Mouse (Mus musculus) neural tube, embryonic 13.5 days (tissue): ENCODE measurements around the gene Atp5l. TPM values are rescaled to one million over a fixed set of nuclear protein-coding genes. Genes with fewer than 3 reads are reported as not detected.
"Not testable (repeated sequence)": the region's sequence is repeated elsewhere in the genome, so short reads cannot be mapped to it uniquely, and the experiment has no call there.

Source experiments
- ATAC-seq: fragments of 200-750 bp; cut with Nextera tagmentation; 2 replicates; pipeline ENCODE4 v1.8.0; 2017; ENCODE audit warnings: low read depth, mild to moderate bottlenecking, moderate TSS enrichment, moderate library complexity
- H3K27ac ChIP-seq: fragments of 300-500 bp; sonication (generic); replicated peaks from 2 replicates; pipeline ENCODE4 v1.5.1; 2015; ENCODE audit warnings: moderate library complexity, mild to moderate bottlenecking, inconsistent platforms
- H3K27me3 ChIP-seq: fragments of 300-500 bp; sonication (generic); 2 replicates; pipeline ENCODE4 v1.6.1; 2015; ENCODE audit warnings: mild to moderate bottlenecking, inconsistent platforms
- H3K36me3 ChIP-seq: fragments of 300-500 bp; sonication (generic); 2 replicates; pipeline ENCODE4 v1.6.1; 2015; ENCODE audit warnings: mild to moderate bottlenecking, inconsistent platforms
- H3K4me1 ChIP-seq: fragments of 300-500 bp; sonication (generic); replicated peaks from 2 replicates; pipeline ENCODE4 v1.6.1; 2015; ENCODE audit warnings: inconsistent platforms
- H3K4me2 ChIP-seq: fragments of 300-500 bp; sonication (generic); 2 replicates; pipeline ENCODE4 v1.6.1; 2015; ENCODE audit warnings: inconsistent platforms, mild to moderate bottlenecking, moderate library complexity
- H3K4me3 ChIP-seq: fragments of 300-500 bp; sonication (generic); 2 replicates; pipeline ENCODE4 v1.5.1; 2015; ENCODE audit warnings: mild to moderate bottlenecking, inconsistent platforms
- H3K9ac ChIP-seq: fragments of 300-500 bp; sonication (generic); 2 replicates; pipeline ENCODE4 v1.6.1; 2015; ENCODE audit warnings: moderate library complexity, mild to moderate bottlenecking, inconsistent platforms
- H3K9me3 ChIP-seq: fragments of 300-500 bp; sonication (generic); 2 replicates; pipeline ENCODE4 v1.6.1; 2016; ENCODE audit warnings: inconsistent platforms
- WGBS: fragments of 180-500 bp; shearing (Covaris S2); methylation state at CpG from one replicate; pipeline ENCODE4 v1.1.7; 2015; 5-methylcytosine and 5-hydroxymethylcytosine counted together
- polyA plus RNA-seq: library from polyadenylated mRNA; unstranded; fragments of >200 nt; fragmentation: Nextera tagmentation; extraction: Ambion mirVana; gene quantifications from 2 replicates; pipeline ENCODE4 v1.2.1, GENCODE M21; 2015

Gene Atp5l
- 725 and 838 TPM in 2 replicates for polyA plus RNA-seq

DNA sequence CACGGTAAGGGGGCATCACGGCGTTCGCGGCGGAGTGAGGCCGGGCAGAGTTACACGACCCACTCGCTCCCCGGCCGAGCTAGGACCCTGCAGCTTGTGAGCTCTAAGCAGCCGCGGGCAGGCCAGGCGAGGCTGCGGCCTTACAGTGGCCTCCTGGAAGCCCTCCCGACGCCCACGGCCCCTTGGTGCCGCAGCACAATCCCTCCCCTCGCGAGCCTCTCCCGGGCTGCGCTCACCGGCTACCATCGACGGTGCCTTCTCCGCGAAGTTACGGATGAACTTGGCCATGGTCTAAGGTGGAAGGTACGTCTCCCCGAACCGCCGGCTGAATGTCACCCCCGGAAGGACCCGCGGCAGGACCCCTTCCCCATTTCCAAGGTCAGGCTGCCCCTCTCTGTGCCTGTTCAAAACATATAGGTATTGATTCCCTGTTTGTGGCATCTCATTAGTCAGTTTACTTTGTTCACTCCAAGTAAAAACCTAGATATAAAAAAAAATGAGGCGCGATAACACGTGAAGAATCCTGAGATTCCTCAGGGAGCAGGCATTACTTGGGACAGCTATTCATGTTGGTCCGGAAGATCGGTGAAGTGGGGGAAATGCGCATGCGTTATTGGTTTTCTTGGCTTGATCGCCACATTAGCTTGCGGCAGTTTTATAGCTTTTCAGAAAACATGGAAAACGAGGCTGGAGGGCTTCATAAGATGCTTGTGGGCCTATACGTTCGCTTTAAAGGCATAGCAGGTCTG lies at the start of gene Atp5l:
Gene Atp5l (minus strand): TSS at position 369 of the 749 bp plus-strand sequence.
- Histone ChIP-seq H3K36me3 (0 out of 2 replicates have a peak, but pooled peaks cover under 1% of the 10 kb centered on the region), H3K9ac (peak within 1 kb of the TSS; percentile 92), H3K4me3 (peak within 1 kb of the TSS; percentile 94), H3K9me3 (no peaks in the 10 kb centered on the region), H3K4me1 (peaks cover 23% of the 10 kb centered on the region), H3K27me3 (no peaks in the 10 kb centered on the region), H3K4me2 (peak within 1 kb of the TSS; percentile 82), H3K27ac (peak within 1 kb of the TSS; percentile 94)
- WGBS = under 1% methylated on average over 48 of the region's 48 CpGs
- ATAC-seq = peak; percentile 90

DNA sequence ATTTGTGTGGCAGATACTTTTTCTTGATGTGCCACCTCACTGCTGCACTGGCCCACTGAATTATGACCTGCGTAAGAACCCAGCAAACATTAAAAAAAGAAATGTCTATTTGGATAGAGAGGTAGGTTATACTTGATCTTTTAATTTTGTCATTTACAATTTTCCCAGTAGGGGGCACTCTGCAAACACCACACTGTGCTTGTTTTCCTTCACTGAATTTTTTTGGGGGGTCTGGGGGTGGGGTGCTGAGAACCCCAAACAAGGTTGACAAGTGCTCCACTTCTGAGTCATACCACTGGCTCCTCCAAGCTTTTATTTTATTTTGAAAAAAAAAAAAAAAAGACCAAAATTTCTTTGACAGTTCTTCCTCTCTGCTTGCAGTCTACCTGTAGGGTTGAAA lies 48.9 kb upstream of the Atp5l start:
- ATAC-seq = no peak
- Histone ChIP-seq H3K4me3 (no peak overlapping the region), H3K36me3 (no peaks in the 10 kb centered on the region), H3K4me2 (no peak overlapping the region), H3K27me3 (peaks cover 35% of the 10 kb centered on the region), H3K4me1 (peaks cover 12% of the 10 kb centered on the region), H3K9me3 (no peaks in the 10 kb centered on the region), H3K27ac (no peak overlapping the region), H3K9ac (no peak overlapping the region)
- 85% methylated on average over 1 of the region's 1 CpGs for WGBS

DNA sequence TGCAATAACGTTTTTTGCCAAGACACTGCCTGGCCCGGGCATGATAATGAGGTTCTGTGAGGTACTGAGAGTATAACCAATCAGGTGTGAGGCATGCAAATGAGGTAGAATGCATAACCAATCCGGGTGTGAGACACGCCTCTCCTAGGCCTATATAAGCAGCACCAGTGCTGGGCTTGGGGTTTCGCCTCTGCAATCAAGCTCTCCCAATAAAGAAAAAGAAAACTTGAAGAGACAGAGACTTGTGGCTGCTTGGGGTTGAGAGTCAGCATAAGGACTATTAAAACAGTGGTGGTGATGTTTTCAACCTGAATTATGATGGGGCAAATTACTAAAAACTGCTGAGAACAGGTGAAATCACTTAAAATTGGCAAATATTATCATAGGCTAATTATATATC lies 47.2 kb upstream of the Atp5l start:
- H3K4me3 ChIP-seq, H3K4me2 ChIP-seq, ATAC-seq, H3K36me3 ChIP-seq, H3K27ac ChIP-seq, H3K9me3 ChIP-seq, H3K9ac ChIP-seq: not testable (repeated sequence)
- H3K27me3 ChIP-seq = peaks cover 18% of the 10 kb centered on the region; the same call in 1 of the 2 replicates
- WGBS = 86% methylated on average over 5 of the region's 5 CpGs
- peaks cover 18% of the 10 kb centered on the region for H3K4me1 ChIP-seq

DNA sequence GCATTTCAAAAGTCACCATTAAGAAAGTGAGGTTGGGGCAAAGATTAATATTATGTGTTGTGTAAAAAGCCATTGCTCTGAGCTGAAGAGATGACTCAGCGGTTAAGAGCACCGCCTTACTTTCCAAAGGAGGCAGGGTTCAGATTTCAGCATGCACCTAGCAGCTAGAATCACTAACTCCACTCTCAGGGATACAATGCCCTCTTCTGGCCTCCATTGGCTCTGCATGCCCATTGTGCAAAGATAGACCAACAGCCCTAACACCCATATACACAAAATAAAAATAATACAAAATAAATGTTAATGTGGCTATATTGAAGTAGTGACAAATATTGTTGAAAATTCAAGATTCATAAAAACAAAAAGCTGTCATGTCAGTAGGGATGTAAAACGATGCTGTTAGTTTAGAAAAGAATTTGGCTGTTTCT lies 46.3 kb upstream of the Atp5l start:
- H3K27ac ChIP-seq = no peak overlapping the region
- H3K9me3 ChIP-seq = no peaks in the 10 kb centered on the region
- no peak overlapping the region for H3K9ac ChIP-seq
- H3K27me3 ChIP-seq = peaks cover 12% of the 10 kb centered on the region; the same call in 1 of the 2 replicates
- no peak overlapping the region for H3K4me2 ChIP-seq
- peaks cover 18% of the 10 kb centered on the region for H3K4me1 ChIP-seq
- no peak for ATAC-seq
- peaks cover 7% of the 10 kb centered on the region for H3K36me3 ChIP-seq
- WGBS = 27% methylated on average over 3 of the region's 3 CpGs
- H3K4me3 ChIP-seq = no peak overlapping the region

DNA sequence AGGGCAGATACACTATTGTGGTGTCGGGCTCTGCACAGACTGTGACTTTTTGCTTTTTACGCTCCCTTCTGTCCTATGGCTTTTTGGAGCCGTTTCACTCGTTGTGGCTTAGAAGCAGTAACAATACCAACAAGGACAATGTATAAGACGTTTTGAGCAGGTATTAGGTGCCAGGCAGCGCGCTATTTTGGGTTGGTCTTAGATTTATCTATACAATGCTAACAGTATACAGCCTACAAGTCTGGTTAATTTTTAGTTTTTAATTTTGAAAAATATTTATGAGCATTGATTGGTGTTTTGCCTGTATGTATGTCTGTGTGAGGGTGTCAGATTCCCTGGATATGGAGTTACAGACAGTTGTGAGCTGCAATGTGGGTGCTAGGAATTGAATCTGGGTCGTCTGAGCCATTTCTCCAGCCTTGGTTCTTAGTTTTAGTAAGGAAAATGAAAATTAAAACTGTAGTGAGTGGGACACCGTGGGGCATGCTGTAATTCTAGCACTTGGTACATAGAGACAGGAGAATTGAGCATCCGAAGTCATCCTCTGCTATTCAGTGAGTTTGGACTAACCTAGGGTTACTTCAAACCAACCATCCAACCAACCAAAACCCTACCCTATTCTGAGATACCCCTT lies 45.4 kb upstream of the Atp5l start:
- peak overlapping the region; percentile 95 for H3K4me3 ChIP-seq
- 11% methylated on average over 10 of the region's 10 CpGs for WGBS
- ATAC-seq = peak; percentile 44
- H3K4me2 ChIP-seq = peak overlapping the region; percentile 82
- peak overlapping the region; percentile 68 for H3K27ac ChIP-seq
- H3K4me1 ChIP-seq = peaks cover 18% of the 10 kb centered on the region
- H3K36me3 ChIP-seq = peaks cover 16% of the 10 kb centered on the region
- peak overlapping the region; percentile 65 for H3K9ac ChIP-seq
- peaks cover 7% of the 10 kb centered on the region; the same call in 1 of the 2 replicates for H3K27me3 ChIP-seq
- H3K9me3 ChIP-seq = no peaks in the 10 kb centered on the region

DNA sequence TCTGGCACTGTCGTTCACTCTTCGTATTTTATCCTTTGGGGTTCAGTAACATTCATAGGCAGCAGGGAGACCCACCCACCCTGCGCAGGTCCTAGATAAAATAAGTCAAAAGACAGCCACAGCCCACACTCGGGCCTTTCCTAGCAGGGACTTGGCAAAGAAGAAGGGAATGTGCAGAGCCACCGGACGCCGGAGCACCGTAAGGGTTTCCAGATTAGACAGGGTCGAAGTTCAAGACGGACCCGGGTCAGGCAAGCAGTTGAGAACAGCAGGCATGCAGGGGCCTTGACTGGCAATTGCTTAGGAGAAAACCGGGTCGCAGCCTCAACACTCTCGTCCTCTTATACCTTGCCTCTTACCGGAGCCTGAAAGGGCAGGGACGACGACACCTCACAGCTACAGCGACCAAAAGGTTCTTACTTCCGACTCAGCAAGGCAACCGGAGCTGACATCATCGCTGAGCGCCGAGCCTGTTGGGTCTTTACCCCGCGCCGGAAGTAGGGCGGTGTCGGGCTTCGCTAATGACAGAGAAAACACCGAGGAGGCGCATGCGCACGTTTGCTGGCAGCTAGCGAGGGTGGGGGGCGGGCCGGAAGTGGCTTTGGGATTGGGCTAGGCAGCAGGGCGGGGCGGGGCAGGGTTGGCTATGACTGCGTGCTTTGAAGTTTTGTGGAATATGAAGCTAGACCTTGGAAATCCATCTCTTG lies 44.7 kb upstream of the Atp5l start, which contains the start of gene Ube4a:
Gene Ube4a (minus strand): TSS at position 475 of the 707 bp plus-strand sequence.
- WGBS = under 1% methylated on average over 39 of the region's 39 CpGs

DNA sequence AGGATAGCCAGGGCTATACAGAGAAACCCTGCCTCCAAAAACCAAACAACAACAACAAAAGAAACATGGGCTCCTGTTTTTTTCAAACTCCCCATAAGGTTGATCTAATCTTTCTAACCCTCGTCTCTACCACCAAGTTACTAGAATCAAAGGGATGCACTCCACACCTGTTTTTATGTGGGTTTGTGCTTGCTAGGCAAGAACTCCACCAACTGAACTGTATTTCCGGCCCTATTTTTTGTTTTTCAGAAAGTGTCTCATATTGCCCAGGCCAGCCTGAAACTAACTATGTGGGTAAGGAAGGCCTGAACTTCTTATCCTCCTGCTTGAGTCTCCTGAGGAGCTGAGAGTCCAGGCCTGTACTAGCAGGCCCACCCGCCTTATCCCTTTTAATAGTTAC lies 33.9 kb upstream of the Atp5l start:
- no peaks in the 10 kb centered on the region for H3K9me3 ChIP-seq
- H3K4me1 ChIP-seq = no peaks in the 10 kb centered on the region
- no peak overlapping the region for H3K27ac ChIP-seq
- no peak for ATAC-seq
- no peak overlapping the region for H3K9ac ChIP-seq
- no peaks in the 10 kb centered on the region for H3K27me3 ChIP-seq
- no peak overlapping the region for H3K4me2 ChIP-seq
- H3K36me3 ChIP-seq = peaks cover 92% of the 10 kb centered on the region
- H3K4me3 ChIP-seq = no peak overlapping the region
- WGBS = 93% methylated on average over 3 of the region's 3 CpGs

More for the DNA sequence above, 44.7 kb upstream of the Atp5l start, which contains the start of gene Ube4a:
- H3K4me3 ChIP-seq = peak within 1 kb of the TSS; percentile 95
- H3K36me3 ChIP-seq = peaks cover 21% of the 10 kb centered on the region
- H3K27me3 ChIP-seq = peaks cover 3% of the 10 kb centered on the region; the same call in 1 of the 2 replicates
- H3K4me2 ChIP-seq = peak within 1 kb of the TSS; percentile 93
- H3K27ac ChIP-seq = peak within 1 kb of the TSS; percentile 68
- peak within 1 kb of the TSS; percentile 80 for H3K9ac ChIP-seq
- ATAC-seq = peak; percentile 93
- peaks cover 18% of the 10 kb centered on the region for H3K4me1 ChIP-seq
- no peaks in the 10 kb centered on the region for H3K9me3 ChIP-seq

DNA sequence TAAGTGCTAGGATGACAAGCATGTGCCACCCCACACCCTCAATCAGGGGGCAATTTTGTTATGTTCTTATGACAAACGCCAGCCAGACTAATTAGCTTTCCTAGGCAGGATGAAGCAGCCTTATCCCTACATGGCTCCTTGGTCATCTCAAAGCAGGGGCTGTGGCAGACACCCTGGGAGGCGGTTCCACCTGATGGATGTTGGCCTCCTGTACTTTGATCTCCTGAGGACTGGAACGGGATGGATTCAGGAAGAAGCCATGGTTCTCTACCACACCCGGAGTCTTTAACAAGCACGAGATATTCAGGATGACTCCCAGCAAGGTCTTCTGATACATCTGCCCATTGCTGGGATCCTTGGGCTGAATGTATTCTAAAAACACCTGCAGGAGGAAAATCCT lies 27.3 kb upstream of the Atp5l start:
- no peak overlapping the region for H3K9ac ChIP-seq
- H3K9me3 ChIP-seq = no peaks in the 10 kb centered on the region
- no peaks in the 10 kb centered on the region for H3K27me3 ChIP-seq
- H3K36me3 ChIP-seq = peaks cover 97% of the 10 kb centered on the region
- WGBS = 91% methylated on average over 5 of the region's 5 CpGs
- H3K4me1 ChIP-seq = no peaks in the 10 kb centered on the region
- no peak overlapping the region for H3K27ac ChIP-seq
- ATAC-seq = no peak
- no peak overlapping the region for H3K4me3 ChIP-seq
- H3K4me2 ChIP-seq = no peak overlapping the region

DNA sequence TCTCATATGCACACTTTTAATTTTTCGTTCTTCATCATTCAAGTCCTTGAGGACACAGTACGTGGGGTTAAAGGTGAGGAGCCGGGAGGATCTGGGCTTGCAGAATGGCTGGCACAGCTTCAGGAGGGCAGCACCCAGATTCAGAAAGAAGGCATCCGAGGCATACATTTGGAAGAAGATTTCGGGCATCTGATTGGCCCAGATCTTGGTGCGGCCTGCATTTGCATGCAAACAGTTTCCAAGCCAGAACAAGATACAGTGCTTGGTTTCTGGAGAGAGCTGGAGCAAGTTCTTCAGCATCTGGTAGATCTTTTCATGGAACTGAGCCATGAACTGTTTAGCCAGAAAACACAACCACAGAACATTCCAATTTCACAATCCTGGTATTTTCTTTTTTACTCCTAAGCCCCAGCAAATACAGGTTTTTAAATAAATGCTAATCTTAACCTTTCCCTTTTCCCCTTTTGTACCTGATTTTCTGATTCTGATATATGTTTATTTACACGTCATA lies 25.7 kb upstream of the Atp5l start:
- no peak overlapping the region for H3K27ac ChIP-seq
- no peaks in the 10 kb centered on the region for H3K9me3 ChIP-seq
- no peaks in the 10 kb centered on the region for H3K27me3 ChIP-seq
- H3K4me1 ChIP-seq = no peaks in the 10 kb centered on the region
- H3K4me3 ChIP-seq = no peak overlapping the region
- ATAC-seq = no peak
- peaks cover 97% of the 10 kb centered on the region for H3K36me3 ChIP-seq
- no peak overlapping the region for H3K9ac ChIP-seq
- H3K4me2 ChIP-seq = no peak overlapping the region
- WGBS = 93% methylated on average over 7 of the region's 7 CpGs

DNA sequence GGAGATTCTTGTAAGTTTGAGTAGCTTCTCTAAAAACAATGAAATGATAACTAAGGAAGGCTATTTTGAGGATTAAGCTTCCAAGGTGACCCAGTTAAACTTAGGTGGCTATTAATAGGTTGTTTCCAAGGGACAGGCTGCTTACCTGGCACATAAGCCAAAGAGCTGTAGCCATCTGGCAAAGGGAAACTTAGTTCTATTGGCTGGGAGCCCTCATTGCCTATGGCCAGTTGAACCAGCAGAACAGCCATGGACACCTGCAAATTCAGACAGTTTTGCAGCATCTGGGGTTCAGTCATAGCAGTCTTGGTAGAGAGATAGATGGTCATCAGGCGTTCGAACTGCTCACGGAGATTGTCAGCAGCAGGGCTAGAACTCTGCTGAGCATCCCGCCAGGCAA lies 21.9 kb upstream of the Atp5l start:
- no peaks in the 10 kb centered on the region for H3K9me3 ChIP-seq
- H3K4me2 ChIP-seq = no peak overlapping the region
- H3K9ac ChIP-seq = no peak overlapping the region
- ATAC-seq = no peak
- H3K36me3 ChIP-seq = peaks cover 96% of the 10 kb centered on the region
- 96% methylated on average over 4 of the region's 4 CpGs for WGBS
- no peak overlapping the region for H3K27ac ChIP-seq
- no peak overlapping the region for H3K4me3 ChIP-seq
- no peaks in the 10 kb centered on the region for H3K27me3 ChIP-seq
- H3K4me1 ChIP-seq = no peaks in the 10 kb centered on the region

DNA sequence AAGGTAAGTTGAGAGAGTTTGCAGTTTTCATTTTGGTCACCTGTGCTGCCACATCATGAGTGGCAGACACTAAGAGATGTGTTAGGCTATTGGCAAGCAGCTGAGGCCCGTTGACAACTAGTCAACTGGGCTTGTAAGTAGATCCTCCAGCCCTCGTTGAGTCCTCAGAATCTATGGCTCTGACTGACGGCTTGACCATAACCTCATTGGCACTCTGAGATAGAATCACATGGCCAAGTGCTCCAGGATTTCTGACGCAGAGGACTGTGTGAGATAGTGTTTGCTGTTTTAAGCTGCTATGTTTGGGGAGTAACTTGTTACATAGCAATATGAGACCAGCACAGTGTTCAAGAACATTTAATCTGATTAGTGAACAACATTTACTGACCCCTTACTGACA lies 21.2 kb upstream of the Atp5l start:
- Histone ChIP-seq H3K4me2 (no peak overlapping the region), H3K36me3 (peaks cover 96% of the 10 kb centered on the region), H3K27me3 (no peaks in the 10 kb centered on the region), H3K9me3 (no peaks in the 10 kb centered on the region), H3K4me1 (no peaks in the 10 kb centered on the region), H3K27ac (no peak overlapping the region), H3K9ac (no peak overlapping the region), H3K4me3 (no peak overlapping the region)
- ATAC-seq = no peak
- 87% methylated on average over 4 of the region's 4 CpGs for WGBS

DNA sequence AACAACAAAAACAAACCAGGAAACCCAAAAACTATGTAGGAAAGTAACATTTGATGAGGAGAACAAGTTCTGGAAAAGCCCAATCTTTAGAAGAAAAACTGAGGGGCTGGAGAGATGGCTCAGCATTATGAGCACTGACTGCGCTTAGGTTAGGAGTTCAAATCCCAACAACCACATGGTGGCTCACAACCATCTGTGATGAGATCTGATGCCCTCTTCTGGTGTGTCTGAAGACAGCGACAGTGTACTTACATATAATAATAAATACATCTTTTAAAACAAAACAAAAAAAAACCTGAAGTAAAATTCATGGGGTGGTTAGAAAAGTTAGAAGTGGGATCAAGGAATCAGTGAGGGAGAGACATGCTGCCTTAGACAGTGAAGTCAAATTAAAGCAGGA lies 1.0 kb upstream of the Atp5l start:
- 61% methylated on average over 2 of the region's 2 CpGs for WGBS
- ATAC-seq = no peak
- no peaks in the 10 kb centered on the region for H3K27me3 ChIP-seq
- H3K4me3 ChIP-seq = peak overlapping the region; percentile 94
- peaks cover 20% of the 10 kb centered on the region for H3K4me1 ChIP-seq
- H3K4me2 ChIP-seq = peak overlapping the region; percentile 82
- peaks cover 7% of the 10 kb centered on the region for H3K36me3 ChIP-seq
- H3K27ac ChIP-seq = peak overlapping the region; percentile 94
- no peaks in the 10 kb centered on the region for H3K9me3 ChIP-seq
- H3K9ac ChIP-seq = peak overlapping the region; percentile 92
